Mouse (Mus musculus): ENCODE results near the gene Gm49337.
A peak's percentile ranks its signal among the peaks of the same experiment; 100 is the strongest.

Gm49337 gene

DNA sequence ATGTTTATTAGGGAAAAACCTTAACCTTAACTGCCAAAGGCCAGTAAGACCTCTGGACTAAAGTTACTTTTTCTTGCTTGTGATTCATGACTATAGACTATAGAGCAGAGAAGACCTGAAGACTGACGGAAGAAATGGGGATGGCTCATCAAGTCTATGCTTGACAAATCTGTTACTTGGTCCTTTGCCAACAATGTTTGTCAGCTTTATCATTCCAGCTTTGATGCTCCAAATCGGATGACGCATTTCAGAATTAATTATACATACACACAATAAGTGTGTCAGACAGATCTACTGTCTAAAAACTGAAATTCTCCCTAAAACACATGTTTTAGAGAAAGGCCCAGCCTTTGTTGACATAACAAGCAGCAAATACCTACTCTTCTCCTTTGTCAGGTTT lies 156.1 kb downstream of the Gm49337 start:
- no peak for DNase-seq (ENCODE audit: low spot score in 2 of 2)

DNA sequence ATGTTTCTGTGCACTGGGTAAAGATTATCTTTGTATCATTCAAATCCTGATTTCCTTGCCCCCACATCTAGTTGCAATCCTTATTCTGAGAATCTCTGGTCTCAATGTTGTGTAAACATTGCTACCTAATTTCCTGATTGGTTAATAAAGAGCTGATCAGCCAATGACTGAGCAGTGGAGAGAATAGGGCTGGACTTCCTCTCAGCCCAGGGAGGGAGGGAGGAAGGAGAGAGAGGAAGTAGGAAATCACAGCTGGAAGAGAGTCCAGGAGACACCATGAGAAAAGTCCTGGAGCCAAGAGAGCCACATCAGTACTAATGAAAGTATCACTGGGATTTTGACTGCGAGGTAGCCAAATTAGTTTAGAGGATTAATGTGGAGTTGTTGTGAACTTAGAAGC lies 163.1 kb downstream of the Gm49337 start:
- DNase-seq (ENCODE audit: low spot score in 2 of 2) = no peak

DNA sequence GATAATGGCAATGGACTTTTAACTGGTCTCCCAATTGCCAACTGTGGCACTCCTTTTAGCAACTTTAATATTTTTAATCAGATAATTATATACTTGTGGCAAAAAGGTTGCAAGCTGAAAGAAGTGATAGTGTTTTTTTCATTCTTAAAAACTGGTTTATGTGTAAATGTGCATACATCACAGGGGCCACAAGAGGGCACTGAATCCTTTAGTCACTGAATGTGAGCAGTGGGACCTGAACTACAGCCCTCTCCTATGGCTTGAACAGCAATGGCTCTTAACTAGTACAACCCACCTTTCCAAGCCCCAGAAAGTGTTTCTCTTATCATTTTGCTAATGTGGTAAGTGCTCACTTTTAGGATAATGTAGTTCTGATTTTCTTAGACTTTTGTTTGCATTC lies 168.9 kb downstream of the Gm49337 start:
- peak in 1 of 2 experiments; percentile 66 for DNase-seq (ENCODE audit: low spot score in 2 of 2)

All from left cerebral cortex, adult 9 months (tissue).